Mouse (Mus musculus): ENCODE data around the gene Stx4a. TPM values are rescaled to one million over a fixed set of nuclear protein-coding genes. Genes with fewer than 3 reads are reported as not detected.
A peak's percentile ranks its signal among the peaks of the same experiment; 100 is the strongest.
"Not testable (repeated sequence)": the region's sequence is repeated elsewhere in the genome, so short reads cannot be mapped to it uniquely, and the experiment has no call there.

Stx4a gene
- polyA plus RNA-seq (2015; fragmentation: Nextera tagmentation; extraction: Ambion mirVana) = 15.6 and 24.1 TPM in 2 replicates

- Histone ChIP-seq H3K9ac (replicated peaks) (peak within 1 kb of the TSS; percentile 88), H3K27me3 (no peaks in the 10 kb centered on the region), H3K36me3 (no peaks in the 10 kb centered on the region), H3K9me3 (no peaks in the 10 kb centered on the region), H3K4me1 (replicated peaks) (peaks cover 34% of the 10 kb centered on the region), H3K4me2 (replicated peaks) (peak within 1 kb of the TSS; percentile 72), H3K4me3 (replicated peaks) (peak within 1 kb of the TSS; percentile 74), H3K27ac (peak within 1 kb of the TSS; percentile 90)
- 2% methylated on average over 33 of the region's 38 CpGs for WGBS
- ATAC-seq = peak; percentile 96
Measured at GRCm38 (mm10) chr7:127824176-127824871, at the start of gene Stx4a, which contains the start of gene Stx1b. Gene Stx4a (plus strand): TSS chr7:127824294. Gene Stx1b (minus strand): TSS chr7:127824549.

GRCm38 (mm10) chr7:127775837-127776236 is 48.3 kb upstream of the Stx4a start:
- H3K27me3 ChIP-seq, ATAC-seq, H3K9me3 ChIP-seq: not testable (repeated sequence)
- peak overlapping the region; percentile 90 for H3K4me3 ChIP-seq (replicated peaks)
- H3K4me2 ChIP-seq (replicated peaks) = peak overlapping the region; percentile 78
- peak overlapping the region; percentile 98 for H3K27ac ChIP-seq
- H3K36me3 ChIP-seq = peaks cover 23% of the 10 kb centered on the region
- 79% methylated on average over 7 of the region's 7 CpGs for WGBS
- H3K9ac ChIP-seq (replicated peaks) = peak overlapping the region; percentile 92
- peaks cover 18% of the 10 kb centered on the region for H3K4me1 ChIP-seq (replicated peaks)

DNA sequence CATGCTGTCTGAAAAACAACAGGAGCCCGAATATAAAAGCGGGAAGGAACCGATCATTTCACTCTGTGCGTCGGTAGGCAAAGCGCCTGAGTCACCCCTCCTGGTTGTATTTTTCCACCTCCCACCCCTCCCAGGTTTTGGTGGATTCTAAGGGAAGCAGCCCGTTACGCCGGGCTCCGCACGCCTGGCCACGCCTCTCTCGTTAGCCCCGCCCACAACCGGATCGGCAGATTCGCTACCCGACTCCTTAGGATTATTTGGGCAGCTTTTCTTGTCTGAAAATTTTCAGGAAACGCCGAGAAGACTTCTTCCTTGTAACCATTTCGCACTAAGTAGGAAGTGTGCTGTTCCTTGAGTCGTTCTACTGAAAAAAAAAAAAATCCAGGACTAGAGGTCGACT is 47.7 kb upstream of the Stx4a start, which contains the start of gene Setd1a:
Setd1a (plus strand) TSS at position 245 of the 400 bp plus-strand sequence.
- Histone ChIP-seq H3K27ac (peak within 1 kb of the TSS; percentile 98), H3K9me3 (no peaks in the 10 kb centered on the region), H3K4me3 (replicated peaks) (peak within 1 kb of the TSS; percentile 90), H3K4me2 (replicated peaks) (peak within 1 kb of the TSS; percentile 78), H3K36me3 (peaks cover 29% of the 10 kb centered on the region), H3K27me3 (no peaks in the 10 kb centered on the region), H3K9ac (replicated peaks) (peak within 1 kb of the TSS; percentile 92), H3K4me1 (replicated peaks) (peaks cover 17% of the 10 kb centered on the region)
- under 1% methylated on average over 23 of the region's 23 CpGs for WGBS
- peak; percentile 62 for ATAC-seq

- under 1% methylated on average over 46 of the region's 70 CpGs for WGBS
- Histone ChIP-seq H3K9ac (replicated peaks) (peak overlapping the region; percentile 92), H3K4me3 (replicated peaks) (peak overlapping the region; percentile 90), H3K27me3 (no peaks in the 10 kb centered on the region), H3K4me2 (replicated peaks) (peak overlapping the region; percentile 78), H3K4me1 (replicated peaks) (peaks cover 17% of the 10 kb centered on the region), H3K36me3 (peaks cover 34% of the 10 kb centered on the region), H3K9me3 (no peaks in the 10 kb centered on the region), H3K27ac (peak overlapping the region; percentile 98)
- peak; percentile 92 for ATAC-seq
Measured at GRCm38 (mm10) chr7:127776878-127777473, 47.1 kb upstream of the Stx4a start.

GRCm38 (mm10) chr7:127777474-127778266 is 46.4 kb upstream of the Stx4a start:
- peak; percentile 57 for ATAC-seq
- H3K27ac ChIP-seq = peak overlapping the region; percentile 98
- peak overlapping the region; percentile 92 for H3K9ac ChIP-seq (replicated peaks)
- H3K36me3 ChIP-seq = peaks cover 41% of the 10 kb centered on the region
- peak overlapping the region; percentile 78 for H3K4me2 ChIP-seq (replicated peaks)
- H3K27me3 ChIP-seq = no peaks in the 10 kb centered on the region
- 6% methylated on average over 35 of the region's 66 CpGs for WGBS
- H3K4me1 ChIP-seq (replicated peaks) = peaks cover 17% of the 10 kb centered on the region
- H3K4me3 ChIP-seq (replicated peaks) = peak overlapping the region; percentile 90
- no peaks in the 10 kb centered on the region for H3K9me3 ChIP-seq

GRCm38 (mm10) chr7:127778350-127778749 is 45.7 kb upstream of the Stx4a start:
- WGBS = 82% methylated on average over 4 of the region's 4 CpGs
- H3K27ac ChIP-seq = no peak overlapping the region
- H3K4me2 ChIP-seq (replicated peaks) = peak overlapping the region; percentile 78

GRCm38 (mm10) chr7:127785308-127785707 is 38.8 kb upstream of the Stx4a start, which contains the start of gene Gm49388:
Gene Gm49388 (plus strand): TSS chr7:127785608.
- Histone ChIP-seq H3K9me3 (no peaks in the 10 kb centered on the region), H3K4me1 (replicated peaks) (no peaks in the 10 kb centered on the region)
- WGBS = 95% methylated on average over 7 of the region's 7 CpGs

More at GRCm38 (mm10) chr7:127778350-127778749, 45.7 kb upstream of the Stx4a start:
- peaks cover 47% of the 10 kb centered on the region for H3K36me3 ChIP-seq
- H3K9ac ChIP-seq (replicated peaks) = peak overlapping the region; percentile 92
- no peaks in the 10 kb centered on the region for H3K9me3 ChIP-seq
- no peak for ATAC-seq
- H3K27me3 ChIP-seq = no peaks in the 10 kb centered on the region
- H3K4me1 ChIP-seq (replicated peaks) = peaks cover 17% of the 10 kb centered on the region
- peak overlapping the region; percentile 90 for H3K4me3 ChIP-seq (replicated peaks)

GRCm38 (mm10) chr7:127797076-127797845 is 26.8 kb upstream of the Stx4a start:
- Histone ChIP-seq H3K4me3 (replicated peaks) (no peak overlapping the region), H3K9ac (replicated peaks) (no peak overlapping the region), H3K4me1 (replicated peaks) (peaks cover 8% of the 10 kb centered on the region; the same call in 1 of the 2 replicates), H3K9me3 (no peaks in the 10 kb centered on the region), H3K27ac (no peak overlapping the region), H3K4me2 (replicated peaks) (no peak overlapping the region), H3K27me3 (no peaks in the 10 kb centered on the region), H3K36me3 (peaks cover 85% of the 10 kb centered on the region)
- no peak for ATAC-seq
- 93% methylated on average over 23 of the region's 23 CpGs for WGBS

More at GRCm38 (mm10) chr7:127785308-127785707, 38.8 kb upstream of the Stx4a start, which contains the start of gene Gm49388:
- H3K4me2 ChIP-seq (replicated peaks) = no peak within 1 kb of the TSS
- no peak within 1 kb of the TSS for H3K9ac ChIP-seq (replicated peaks)
- no peak for ATAC-seq
- no peak within 1 kb of the TSS for H3K27ac ChIP-seq
- no peak within 1 kb of the TSS for H3K4me3 ChIP-seq (replicated peaks)
- H3K36me3 ChIP-seq = peaks cover 99% of the 10 kb centered on the region
- no peaks in the 10 kb centered on the region for H3K27me3 ChIP-seq

DNA sequence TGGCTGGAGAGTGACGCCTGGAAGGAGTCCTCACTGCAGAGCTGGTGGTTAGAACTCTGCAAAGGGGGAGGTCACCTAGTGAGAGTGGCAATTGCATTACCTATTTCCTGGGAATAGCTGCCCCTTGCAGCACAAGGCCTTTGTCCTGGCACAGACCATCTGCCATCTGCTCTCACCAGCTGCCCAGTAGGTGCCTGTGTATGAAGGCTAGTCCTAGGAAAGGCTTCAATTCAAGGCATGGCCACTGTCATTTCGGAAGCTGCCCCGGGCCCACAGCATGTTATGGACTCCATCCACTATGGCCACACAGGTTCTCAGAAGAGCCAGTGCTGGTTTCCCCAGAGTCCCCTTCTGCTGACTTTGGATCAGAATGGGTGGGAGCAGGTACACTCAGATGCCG is 25.5 kb upstream of the Stx4a start:
- Histone ChIP-seq H3K9ac (replicated peaks) (no peak overlapping the region), H3K27ac (no peak overlapping the region; the same call in 1 of the 2 replicates), H3K27me3 (no peaks in the 10 kb centered on the region), H3K4me3 (replicated peaks) (no peak overlapping the region), H3K36me3 (peaks cover 80% of the 10 kb centered on the region), H3K4me2 (replicated peaks) (no peak overlapping the region), H3K9me3 (no peaks in the 10 kb centered on the region), H3K4me1 (replicated peaks) (peaks cover 8% of the 10 kb centered on the region; the same call in 1 of the 2 replicates)
- WGBS = 95% methylated on average over 4 of the region's 4 CpGs
- ATAC-seq = no peak

GRCm38 (mm10) chr7:127799211-127799610 is 24.9 kb upstream of the Stx4a start:
- peaks cover 79% of the 10 kb centered on the region for H3K36me3 ChIP-seq
- ATAC-seq = no peak
- no peak overlapping the region for H3K9ac ChIP-seq (replicated peaks)
- H3K4me3 ChIP-seq (replicated peaks) = no peak overlapping the region
- no peaks in the 10 kb centered on the region for H3K27me3 ChIP-seq
- no peak overlapping the region for H3K4me2 ChIP-seq (replicated peaks)
- no peaks in the 10 kb centered on the region for H3K9me3 ChIP-seq
- 89% methylated on average over 13 of the region's 13 CpGs for WGBS
- H3K4me1 ChIP-seq (replicated peaks) = peaks cover 8% of the 10 kb centered on the region; the same call in 1 of the 2 replicates
- H3K27ac ChIP-seq = no peak overlapping the region

DNA sequence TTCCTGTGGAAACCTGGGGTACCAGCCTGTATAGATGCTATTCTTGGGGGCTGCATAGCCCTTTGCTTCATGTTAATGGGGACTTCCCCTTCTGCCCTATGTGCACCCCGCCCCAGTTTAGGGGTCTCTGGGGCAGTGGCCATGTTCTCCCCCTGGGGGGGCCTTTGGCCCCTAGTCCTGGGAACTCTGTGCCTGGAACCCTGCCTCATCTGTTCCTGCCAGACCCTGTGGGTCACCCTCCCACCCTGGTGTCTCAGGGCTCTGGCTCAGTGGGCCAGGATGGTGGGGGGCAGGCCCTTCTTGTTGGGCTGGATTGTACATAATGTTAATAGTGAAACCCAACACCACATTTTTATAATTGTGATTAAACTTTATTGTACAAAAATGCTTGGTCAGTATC is 24.4 kb upstream of the Stx4a start:
- no peaks in the 10 kb centered on the region for H3K27me3 ChIP-seq
- no peaks in the 10 kb centered on the region for H3K9me3 ChIP-seq
- peaks cover 80% of the 10 kb centered on the region for H3K36me3 ChIP-seq
- ATAC-seq = 0 out of 2 replicates have a peak, but pooled peaks have one; percentile 15
- 94% methylated on average over 1 of the region's 1 CpGs for WGBS
- peaks cover 8% of the 10 kb centered on the region; the same call in 1 of the 2 replicates for H3K4me1 ChIP-seq (replicated peaks)
- H3K27ac ChIP-seq = peak overlapping the region; percentile 19; the same call in 1 of the 2 replicates
- no peak overlapping the region for H3K4me2 ChIP-seq (replicated peaks)
- H3K9ac ChIP-seq (replicated peaks) = 0 out of 2 replicates have a peak overlapping the region, but pooled peaks have one; percentile 6
- H3K4me3 ChIP-seq (replicated peaks) = no peak overlapping the region
